Mouse (Mus musculus) CH12.LX (cell line): ENCODE measurements at regions not wholly inside any gene's neighbourhood (a gene's known extent, or its start where the extent isn't known, plus 50 kb on each side); places are given as distances from the start of the nearest gene placed in this dataset.

ENCODE experiments used
- DNase-seq: peaks from one replicate; pipeline ENCODE4 v3.0.0-alpha.2; 2013; ENCODE audit errors: extremely low read depth
- H3K27ac ChIP-seq: 2 replicates; pipeline ENCODE4 v1.5.1; 2012; ENCODE audit warnings: low read depth, mild to moderate bottlenecking, control low read depth, moderate library complexity; ENCODE audit not compliant: insufficient read depth
- H3K27me3 ChIP-seq: replicated peaks from 2 replicates; pipeline ENCODE3; 2012; ENCODE audit warnings: inconsistent platforms
- H3K36me3 ChIP-seq, 2 experiments: replicated peaks in 1 of 2; 2 replicates each; pipeline versions ENCODE3 to v1.6.1; 2012; ENCODE audit warnings: inconsistent platforms in 1 of 2, low read length in 1 of 2, mild to moderate bottlenecking in 1 of 2, mixed read lengths in 1 of 2, moderate library complexity in 1 of 2; ENCODE audit not compliant: control insufficient read depth in 1 of 2, insufficient read depth in 1 of 2
- H3K4me1 ChIP-seq, 2 experiments: 2 replicates each; pipeline ENCODE4 v1.6.1; 2012; ENCODE audit warnings: inconsistent platforms in 1 of 2, moderate library complexity in 1 of 2; ENCODE audit not compliant: insufficient read depth in 2 of 2, control insufficient read depth in 1 of 2
- H3K4me2 ChIP-seq: 2 replicates; pipeline ENCODE4 v1.6.1; 2012; ENCODE audit warnings: low read depth, mild to moderate bottlenecking, control low read depth; ENCODE audit not compliant: poor library complexity, insufficient read depth, severe bottlenecking
- H3K4me3 ChIP-seq, 3 experiments: fragments of 150-350 bp in 1 of 3; sonication (generic) in 1 of 3; replicated peaks in 1 of 3; 2 replicates each; pipeline versions ENCODE3 to v1.5.1; 2011 to 2012; ENCODE audit warnings: low read depth in 2 of 3, low read length in 2 of 3, mild to moderate bottlenecking in 2 of 3, moderate library complexity in 2 of 3, control low read depth in 1 of 3, improper control_type of control experiment in 1 of 3, inconsistent platforms in 1 of 3, mixed read lengths in 1 of 3; ENCODE audit not compliant: poor library complexity in 1 of 3
- H3K79me2 ChIP-seq: replicated peaks from 2 replicates; pipeline ENCODE4 v1.6.1; 2012; ENCODE audit warnings: mild to moderate bottlenecking, moderate library complexity; ENCODE audit not compliant: control insufficient read depth, poor library complexity, insufficient read depth, severe bottlenecking; ENCODE audit errors: extremely low read depth
- H3K9ac ChIP-seq: 2 replicates; pipeline ENCODE4 v1.6.1; 2012; ENCODE audit warnings: low read depth, mild to moderate bottlenecking, control low read depth, moderate library complexity; ENCODE audit not compliant: insufficient read depth
- H3K9me3 ChIP-seq: replicated peaks from 2 replicates; pipeline ENCODE3; 2012; ENCODE audit warnings: low read length, inconsistent platforms, mixed read lengths
- CHD1 ChIP-seq: IDR thresholded peaks from 2 replicates; pipeline ENCODE4 v1.6.1; 2012; ENCODE audit warnings: low read depth, low read length, improper control_type of control experiment, inconsistent platforms
- CTCF ChIP-seq, 2 experiments: IDR thresholded peaks in 1 of 2; conservative IDR thresholded peaks in 1 of 2; 2 replicates each; pipeline ENCODE4 v1.5.1; 2011 to 2012; ENCODE audit warnings: low read depth in 2 of 2, low read length in 2 of 2, improper control_type of control experiment in 1 of 2, inconsistent platforms in 1 of 2, mild to moderate bottlenecking in 1 of 2, moderate library complexity in 1 of 2
- E2F4 ChIP-seq: IDR thresholded peaks from 2 replicates; pipeline ENCODE4 v1.6.1; 2011; ENCODE audit warnings: low read depth, low read length, improper control_type of control experiment; ENCODE audit not compliant: insufficient replicate concordance
- EP300 ChIP-seq: IDR thresholded peaks from 2 replicates; pipeline ENCODE4 v1.6.1; 2011; ENCODE audit warnings: low read length, improper control_type of control experiment
- GABPA ChIP-seq: IDR thresholded peaks from 2 replicates; pipeline ENCODE4 v1.6.1; 2012; ENCODE audit warnings: low read depth, low read length, improper control_type of control experiment, inconsistent platforms; ENCODE audit not compliant: insufficient replicate concordance
- HCFC1 ChIP-seq: IDR thresholded peaks from 2 replicates; pipeline ENCODE4 v1.6.1; 2012; ENCODE audit warnings: low read depth, mild to moderate bottlenecking, inconsistent platforms, low read length, improper control_type of control experiment
- IRF4 ChIP-seq: IDR thresholded peaks from 2 replicates; pipeline ENCODE4 v1.6.1; 2014; ENCODE audit warnings: low read depth, mild to moderate bottlenecking, inconsistent platforms, low read length, improper control_type of control experiment
- JUN ChIP-seq: IDR thresholded peaks from 2 replicates; pipeline ENCODE4 v1.6.1; 2011; ENCODE audit warnings: low read depth, mild to moderate bottlenecking, low read length, improper control_type of control experiment, moderate library complexity; ENCODE audit not compliant: insufficient read depth
- JUND ChIP-seq: conservative IDR thresholded peaks from 2 replicates; pipeline ENCODE4 v1.6.1; 2011; ENCODE audit warnings: low read depth, low read length, improper control_type of control experiment
- KAT2A ChIP-seq: IDR thresholded peaks from 2 replicates; pipeline ENCODE4 v1.6.1; 2012; ENCODE audit warnings: low read length, improper control_type of control experiment, inconsistent platforms; ENCODE audit not compliant: insufficient replicate concordance
- MAX ChIP-seq: IDR thresholded peaks from 2 replicates; pipeline ENCODE4 v1.6.1; 2011; ENCODE audit warnings: low read length, improper control_type of control experiment
- MAZ ChIP-seq: IDR thresholded peaks from 2 replicates; pipeline ENCODE4 v1.6.1; 2012; ENCODE audit warnings: low read depth, mild to moderate bottlenecking, inconsistent platforms, low read length, improper control_type of control experiment, moderate library complexity
- MYC ChIP-seq: IDR thresholded peaks from 2 replicates; pipeline ENCODE4 v1.6.1; 2011; ENCODE audit warnings: low read depth, mild to moderate bottlenecking, improper control_type of control experiment, low read length
- NELFE ChIP-seq: IDR thresholded peaks from 2 replicates; pipeline ENCODE4 v1.6.1; 2011; ENCODE audit warnings: low read depth, low read length, improper control_type of control experiment
- RCOR1 ChIP-seq: conservative IDR thresholded peaks from 2 replicates; pipeline ENCODE4 v1.6.1; 2012; ENCODE audit warnings: low read depth, mild to moderate bottlenecking, inconsistent platforms, low read length, improper control_type of control experiment
- SIN3A ChIP-seq: IDR thresholded peaks from 2 replicates; pipeline ENCODE4 v1.6.1; 2012; ENCODE audit warnings: low read length, improper control_type of control experiment, inconsistent platforms
- TCF12 ChIP-seq: IDR thresholded peaks from 2 replicates; pipeline ENCODE4 v1.6.1; 2014; ENCODE audit warnings: low read depth, mild to moderate bottlenecking, inconsistent platforms, low read length, improper control_type of control experiment
- UBTF ChIP-seq: IDR thresholded peaks from 2 replicates; pipeline ENCODE4 v1.6.1; 2012; ENCODE audit warnings: low read depth, mild to moderate bottlenecking, inconsistent platforms, low read length, improper control_type of control experiment, moderate library complexity
- USF2 ChIP-seq: conservative IDR thresholded peaks from 2 replicates; pipeline ENCODE4 v1.6.1; 2011; ENCODE audit warnings: low read depth, low read length, improper control_type of control experiment
- ZKSCAN1 ChIP-seq: IDR thresholded peaks from 2 replicates; pipeline ENCODE4 v1.6.1; 2012; ENCODE audit warnings: low read depth, inconsistent platforms, low read length, improper control_type of control experiment, borderline replicate concordance
- ZMIZ1 ChIP-seq: IDR thresholded peaks from 2 replicates; pipeline ENCODE4 v1.6.1; 2012; ENCODE audit warnings: low read depth, mild to moderate bottlenecking, inconsistent platforms, low read length, improper control_type of control experiment
- ZNF384 ChIP-seq: IDR thresholded peaks from 2 replicates; pipeline ENCODE4 v1.6.1; 2012; ENCODE audit warnings: low read depth, low read length, improper control_type of control experiment, inconsistent platforms
- dilution Hi-C: fragments of 300-500 bp; cut with MboI; formaldehyde crosslinking; loops from 2 replicates; pipeline ENCODE4 v1.14.3; 2020; ENCODE audit warnings: low sequenced_read_pairs; ENCODE audit not compliant: extremely low pct_unique_long_range_greater_than_20kb, extremely low pct_ligation_motif_present
- in situ Hi-C: fragments of 300-500 bp; cut with MboI; formaldehyde crosslinking; loops from 3 replicates; pipeline ENCODE4 v1.14.3; 2019; ENCODE audit warnings: low sequenced_read_pairs, low pct_ligation_motif_present, low pct_unique_long_range_greater_than_20kb, mixed read lengths

DNA sequence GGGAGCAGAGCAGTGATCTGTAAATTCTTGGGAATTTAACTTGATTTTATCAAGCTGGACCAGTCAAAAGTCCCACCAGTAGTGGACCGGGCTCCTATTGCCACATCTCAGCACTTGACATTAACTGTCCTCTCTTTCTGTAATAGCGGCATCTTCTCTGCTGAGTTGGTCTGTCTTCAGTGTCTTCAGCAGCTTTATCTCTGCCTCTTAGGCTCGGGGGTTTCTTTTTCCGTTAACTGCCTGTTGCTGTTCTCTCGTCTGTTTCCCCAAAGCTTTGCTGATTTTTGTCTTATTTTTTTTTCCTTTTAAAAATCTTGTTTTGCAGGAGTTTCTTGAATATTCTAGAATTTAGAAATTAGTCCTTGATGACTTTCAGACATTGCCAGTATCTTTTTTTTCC lies 113.3 kb upstream of the Kit start:
- DNase-seq = no peak
- H3K9ac ChIP-seq = no peak overlapping the region
- TF ChIP-seq HCFC1 = no peak
- TF ChIP-seq JUN = no peak
- TF ChIP-seq CHD1 = no peak
- TF ChIP-seq GABPA = no peak
- TF ChIP-seq RCOR1 = no peak
- TF ChIP-seq ZMIZ1 = no peak
- TF ChIP-seq IRF4 = no peak
- TF ChIP-seq ZNF384 = no peak
- TF ChIP-seq USF2 = no peak
- TF ChIP-seq SIN3A = no peak
- TF ChIP-seq UBTF = no peak
- TF ChIP-seq NELFE = no peak
- TF ChIP-seq E2F4 = no peak
- TF ChIP-seq KAT2A = no peak
- TF ChIP-seq EP300 = no peak
- no peak for TF ChIP-seq JUND
- TF ChIP-seq MAZ = no peak
- H3K4me1 ChIP-seq = peaks cover 0 to 19% of the 10 kb centered on the region in 2 experiments; a peak in 2 of 4 replicates
- H3K4me3 ChIP-seq = no peak overlapping the region
- H3K27ac ChIP-seq = no peak overlapping the region
- no peak overlapping the region for H3K4me2 ChIP-seq
- no peaks in the 10 kb centered on the region for H3K79me2 ChIP-seq
- H3K27me3 ChIP-seq = no peaks in the 10 kb centered on the region
- H3K9me3 ChIP-seq = no peaks in the 10 kb centered on the region
- in situ Hi-C loops = no loop called here
- no peaks in the 10 kb centered on the region for H3K36me3 ChIP-seq
- dilution Hi-C loops = no loop called here

DNA sequence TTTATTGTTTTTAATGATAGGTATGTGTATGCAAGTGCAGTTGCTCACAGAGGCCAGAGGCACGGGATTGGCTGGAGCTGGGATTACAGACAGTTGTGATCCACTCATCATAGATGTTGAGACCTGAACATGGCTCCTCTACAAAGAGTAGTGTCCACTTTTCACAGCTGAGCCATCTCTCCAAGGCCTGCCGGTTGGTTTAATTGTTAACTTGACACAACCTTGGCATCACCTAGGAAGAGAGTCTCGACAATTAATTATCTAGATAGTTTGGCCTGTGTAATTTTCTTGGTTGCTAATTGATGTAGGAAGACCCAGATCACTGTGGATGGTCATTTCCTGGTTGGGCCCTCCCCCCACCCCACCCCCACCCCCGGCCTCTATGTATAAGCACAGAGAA lies 111.1 kb upstream of the Kit start:
- dilution Hi-C loops (no loop called here), in situ Hi-C loops (no loop called here)
- Histone ChIP-seq H3K27ac (no peak overlapping the region), H3K36me3 (no peaks in the 10 kb centered on the region), H3K4me2 (no peak overlapping the region), H3K4me1 (peaks cover 0 to 19% of the 10 kb centered on the region in 2 experiments; a peak in 2 of 4 replicates), H3K79me2 (no peaks in the 10 kb centered on the region), H3K4me3 (no peak overlapping the region), H3K9me3 (peaks cover under 1% of the 10 kb centered on the region), H3K27me3 (no peaks in the 10 kb centered on the region), H3K9ac (no peak overlapping the region)
- TF ChIP-seq KAT2A (no peak), TCF12 (no peak), E2F4 (no peak), RCOR1 (no peak), MAX (no peak), CTCF (conservative IDR thresholded peaks at IDR 0.05 in 1 of 2, IDR thresholded peaks at IDR 0.05 in 1 of 2; ENCODE audit: low read depth in 2 of 2, low read length in 2 of 2) (no peak), MYC (no peak), ZKSCAN1 (no peak), JUN (no peak), UBTF (no peak), USF2 (no peak), EP300 (no peak), JUND (no peak), ZMIZ1 (no peak)
- no peak for DNase-seq
